ENCODE assay signal across 8 mouse cellular contexts in genomic region chr14:33691690-33692089, GRCm38 (mm10).
A peak's percentile ranks its signal among the peaks of the same experiment; 100 is the strongest.
DNase-seq lines count a peak whose midpoint lies in the region; ATAC-seq lines count a peak whose summit lies in the region.

No protein-coding gene starts in this region.

- 23% methylated on average over 2 of the region's 2 CpGs for WGBS in forebrain, embryonic 14.5 days
- WGBS in forebrain, embryonic 12.5 days: 70% methylated on average over 2 of the region's 2 CpGs

- H3K4me2 ChIP-seq in forebrain, embryonic 14.5 days (ENCODE audit: low read length): no peak overlapping the region
- no peak overlapping the region for H3K4me2 ChIP-seq in forebrain, embryonic 12.5 days

- DNase-seq in forebrain, embryonic 14.5 days (ENCODE audit: low spot score): peak; percentile 74
- peak; percentile 35 for DNase-seq in ovary, adult 18-20 months (ENCODE audit: low spot score)
- no peak for DNase-seq in ovary, postnatal 10 days (ENCODE audit: low spot score)
- peak; percentile 39 to 40 for DNase-seq in gastrocnemius, postnatal 36 days
- peak; percentile 90 to 93 for DNase-seq in kidney, postnatal 36 days
- DNase-seq in skeletal muscle tissue, adult 2 months (ENCODE audit: low read depth, low spot score): peak; percentile 43

- ATAC-seq in forebrain, embryonic 14.5 days: peak; percentile 68; the same call in 1 of the 2 replicates
- no peak for ATAC-seq in forebrain, embryonic 12.5 days (ENCODE audit: low FRiP score)
- ATAC-seq in CD4-positive, CD25-positive, alpha-beta regulatory T cell, adult 4 months: no peak

- no peak overlapping the region for H3K27ac ChIP-seq in forebrain, embryonic 14.5 days (ENCODE audit: low read depth, low read length)
- H3K27ac ChIP-seq in forebrain, embryonic 12.5 days: no peak overlapping the region

- no peaks in the 10 kb centered on the region for H3K4me1 ChIP-seq in forebrain, embryonic 14.5 days (ENCODE audit: control insufficient read depth, insufficient read depth, low read length)
- H3K4me1 ChIP-seq in forebrain, embryonic 12.5 days: peaks cover 6% of the 10 kb centered on the region; the same call in 1 of the 2 replicates

- H3K27me3 ChIP-seq in forebrain, embryonic 14.5 days (replicated peaks; ENCODE audit: control insufficient read depth, insufficient read depth, low read length): no peaks in the 10 kb centered on the region
- no peaks in the 10 kb centered on the region for H3K27me3 ChIP-seq in forebrain, embryonic 12.5 days

- H3K9ac ChIP-seq in forebrain, embryonic 14.5 days (ENCODE audit: low read length): no peak overlapping the region
- no peak overlapping the region for H3K9ac ChIP-seq in forebrain, embryonic 12.5 days

- no peaks in the 10 kb centered on the region for H3K36me3 ChIP-seq in forebrain, embryonic 14.5 days (ENCODE audit: control insufficient read depth, insufficient read depth, low read length)
- H3K36me3 ChIP-seq in forebrain, embryonic 12.5 days (replicated peaks): no peaks in the 10 kb centered on the region

- intact Hi-C loops in gastrocnemius, postnatal 36 days (cut with DNase I): loop anchor here (10.0 kb wide), 1 partner anchor 133 kb away; no protein-coding TSS in a partner anchor

- no peaks in the 10 kb centered on the region for H3K9me3 ChIP-seq in forebrain, embryonic 14.5 days (replicated peaks; ENCODE audit: control insufficient read depth, low read length)
- no peaks in the 10 kb centered on the region for H3K9me3 ChIP-seq in forebrain, embryonic 12.5 days

- no peak overlapping the region for H3K4me3 ChIP-seq in forebrain, embryonic 14.5 days (ENCODE audit: low read depth, low read length)
- H3K4me3 ChIP-seq in forebrain, embryonic 12.5 days (replicated peaks): no peak overlapping the region
